Mouse (Mus musculus) midbrain, embryonic 13.5 days (tissue): ENCODE measurements around the gene Olfr728. TPM values are rescaled to one million over a fixed set of nuclear protein-coding genes. Genes with fewer than 3 reads are reported as not detected.

Source experiments
- ATAC-seq: fragments of 200-750 bp; cut with Nextera tagmentation; 2 replicates; pipeline ENCODE4 v1.8.0; 2017; ENCODE audit warnings: mild to moderate bottlenecking, moderate TSS enrichment, moderate library complexity
- H3K27ac ChIP-seq: fragments of 300-500 bp; sonication (generic); 2 replicates; pipeline ENCODE4 v1.5.1; 2015; ENCODE audit warnings: inconsistent platforms, mild to moderate bottlenecking, moderate library complexity
- H3K27me3 ChIP-seq: fragments of 300-500 bp; sonication (generic); 2 replicates; pipeline ENCODE4 v1.6.1; 2015; ENCODE audit warnings: mild to moderate bottlenecking, inconsistent platforms
- H3K36me3 ChIP-seq: fragments of 300-500 bp; sonication (generic); 2 replicates; pipeline ENCODE4 v1.6.1; 2015; ENCODE audit warnings: mild to moderate bottlenecking, inconsistent platforms
- H3K4me1 ChIP-seq: fragments of 300-500 bp; sonication (generic); replicated peaks from 2 replicates; pipeline ENCODE4 v1.6.1; 2015; ENCODE audit warnings: inconsistent platforms
- H3K4me2 ChIP-seq: fragments of 300-500 bp; sonication (generic); replicated peaks from 2 replicates; pipeline ENCODE4 v1.6.1; 2015; ENCODE audit warnings: moderate library complexity, mild to moderate bottlenecking, inconsistent platforms
- H3K4me3 ChIP-seq: fragments of 300-500 bp; sonication (generic); replicated peaks from 2 replicates; pipeline ENCODE4 v1.5.1; 2015; ENCODE audit warnings: mild to moderate bottlenecking, inconsistent platforms
- H3K9ac ChIP-seq: fragments of 300-500 bp; sonication (generic); replicated peaks from 2 replicates; pipeline ENCODE4 v1.6.1; 2015; ENCODE audit warnings: mild to moderate bottlenecking, inconsistent platforms
- H3K9me3 ChIP-seq: fragments of 300-500 bp; sonication (generic); 2 replicates; pipeline ENCODE4 v1.6.1; 2016; ENCODE audit warnings: mild to moderate bottlenecking, inconsistent platforms
- WGBS: fragments of 180-500 bp; shearing (Covaris S2); methylation state at CpG from one replicate; pipeline ENCODE4 v1.1.7; 2015; 5-methylcytosine and 5-hydroxymethylcytosine counted together
- polyA plus RNA-seq: library from polyadenylated mRNA; unstranded; fragments of >200 nt; fragmentation: Nextera tagmentation; extraction: Ambion mirVana; gene quantifications from 2 replicates; pipeline ENCODE4 v1.2.1, GENCODE M21; 2015

Gene Olfr728
- not detected in 2 replicates for polyA plus RNA-seq

- no peaks in the 10 kb centered on the region for H3K36me3 ChIP-seq
- H3K4me3 ChIP-seq, result no peak within 1 kb of the TSS
- H3K27me3 ChIP-seq, result no peaks in the 10 kb centered on the region
- no peaks in the 10 kb centered on the region for H3K4me1 ChIP-seq
- ATAC-seq, result no peak
- no peaks in the 10 kb centered on the region for H3K9me3 ChIP-seq
- no peak within 1 kb of the TSS for H3K9ac ChIP-seq
- H3K27ac ChIP-seq, result no peak within 1 kb of the TSS
- no peak within 1 kb of the TSS for H3K4me2 ChIP-seq
- 89% methylated on average over 5 of the region's 5 CpGs for WGBS
Measured at GRCm38 (mm10) chr14:50142580-50142979, at the start of gene Olfr728. TSS of gene Olfr728 (minus strand) at chr14:50142680.

- Histone ChIP-seq H3K9me3 (no peaks in the 10 kb centered on the region), H3K27ac (no peak within 1 kb of the TSS), H3K9ac (no peak within 1 kb of the TSS), H3K36me3 (no peaks in the 10 kb centered on the region), H3K27me3 (no peaks in the 10 kb centered on the region), H3K4me1 (no peaks in the 10 kb centered on the region), H3K4me3 (no peak within 1 kb of the TSS), H3K4me2 (no peak within 1 kb of the TSS)
- 66% methylated on average over 1 of the region's 1 CpGs for WGBS
- no peak for ATAC-seq
Measured at GRCm38 (mm10) chr14:50188098-50188497, 45.6 kb upstream of the Olfr728 start, which contains the start of gene Olfr730. TSS of gene Olfr730 (minus strand) at chr14:50188198.

GRCm38 (mm10) chr14:50152810-50153209, 10.3 kb upstream of the Olfr728 start, which contains the start of gene Olfr729:
TSS of gene Olfr729 (minus strand) at chr14:50152910.
- Histone ChIP-seq H3K27ac (no peak within 1 kb of the TSS), H3K9ac (no peak within 1 kb of the TSS), H3K9me3 (no peaks in the 10 kb centered on the region), H3K4me1 (no peaks in the 10 kb centered on the region), H3K36me3 (no peaks in the 10 kb centered on the region), H3K4me3 (no peak within 1 kb of the TSS), H3K4me2 (no peak within 1 kb of the TSS), H3K27me3 (no peaks in the 10 kb centered on the region)
- ATAC-seq, result no peak

GRCm38 (mm10) chr14:50122886-50123285, 19.6 kb downstream of the Olfr728 start, which contains the start of gene Olfr727:
TSS of gene Olfr727 (plus strand) at chr14:50123186.
- WGBS, result 88% methylated on average over 1 of the region's 1 CpGs
- Histone ChIP-seq H3K9me3 (no peaks in the 10 kb centered on the region), H3K4me1 (no peaks in the 10 kb centered on the region), H3K27ac (no peak within 1 kb of the TSS), H3K4me3 (no peak within 1 kb of the TSS), H3K36me3 (no peaks in the 10 kb centered on the region), H3K9ac (no peak within 1 kb of the TSS), H3K4me2 (no peak within 1 kb of the TSS), H3K27me3 (no peaks in the 10 kb centered on the region)
- ATAC-seq, result no peak

GRCm38 (mm10) chr14:50090853-50091252, 51.6 kb downstream of the Olfr728 start, which contains the start of gene Olfr726:
TSS of gene Olfr726 (minus strand) at chr14:50090953.
- 74% methylated on average over 1 of the region's 1 CpGs for WGBS
- no peak for ATAC-seq
- Histone ChIP-seq H3K27me3 (no peaks in the 10 kb centered on the region), H3K9ac (no peak within 1 kb of the TSS), H3K4me1 (no peaks in the 10 kb centered on the region), H3K27ac (no peak within 1 kb of the TSS), H3K4me3 (no peak within 1 kb of the TSS), H3K36me3 (no peaks in the 10 kb centered on the region), H3K9me3 (no peaks in the 10 kb centered on the region), H3K4me2 (no peak within 1 kb of the TSS)

Other genes starting within 250 kb of the Olfr728 start
- not detected in 2 replicates for gene Olfr722, start 240.7 kb downstream of the Olfr728 start, polyA plus RNA-seq
- gene Olfr723, start 210.9 kb downstream of the Olfr728 start, polyA plus RNA-seq, result not detected in 2 replicates
- not detected in 2 replicates for gene Olfr724, start 179.4 kb downstream of the Olfr728 start, polyA plus RNA-seq
- gene Olfr725, start 102.3 kb downstream of the Olfr728 start, polyA plus RNA-seq, result not detected in 2 replicates
- gene Olfr726, start 51.7 kb downstream of the Olfr728 start, polyA plus RNA-seq, result not detected in 2 replicates
- not detected in 2 replicates for gene Olfr727, start 19.5 kb downstream of the Olfr728 start, polyA plus RNA-seq
- gene Olfr729, start 10.2 kb upstream of the Olfr728 start, polyA plus RNA-seq, result not detected in 2 replicates
- not detected in 2 replicates for gene Olfr730, start 45.5 kb upstream of the Olfr728 start, polyA plus RNA-seq
- not detected in 2 replicates for gene Olfr731, start 99.2 kb upstream of the Olfr728 start, polyA plus RNA-seq
- gene Olfr732, start 141.5 kb upstream of the Olfr728 start, polyA plus RNA-seq, result not detected in 2 replicates
- gene Olfr733, start 158.8 kb upstream of the Olfr728 start, polyA plus RNA-seq, result not detected in 2 replicates
- not detected in 2 replicates for gene Olfr734, start 184.1 kb upstream of the Olfr728 start, polyA plus RNA-seq
- gene Olfr735, start 206.2 kb upstream of the Olfr728 start, polyA plus RNA-seq, result not detected in 2 replicates
- not detected in 2 replicates for gene Tlr11, start 215.2 kb upstream of the Olfr728 start, polyA plus RNA-seq
- not detected in 2 replicates for gene Olfr736, start 238.5 kb upstream of the Olfr728 start, polyA plus RNA-seq